Mouse (Mus musculus) MEL (cell line): ENCODE data around the gene Klhl5.

Source experiments
- CTCF ChIP-seq, 3 experiments: IDR thresholded peaks in 2 of 3; conservative IDR thresholded peaks in 1 of 3; 2 replicates each; pipeline ENCODE4 v1.5.1; 2011 to 2012; ENCODE audit warnings: low read length in 3 of 3, low read depth in 2 of 3, mild to moderate bottlenecking in 2 of 3, improper control_type of control experiment in 1 of 3, inconsistent platforms in 1 of 3, mixed read lengths in 1 of 3, moderate library complexity in 1 of 3; ENCODE audit not compliant: control insufficient read depth in 1 of 3, insufficient read depth in 1 of 3, poor library complexity in 1 of 3, severe bottlenecking in 1 of 3
- ELF1 ChIP-seq: IDR thresholded peaks from 2 replicates; pipeline ENCODE4 v1.6.1; 2014; ENCODE audit warnings: low read depth, mild to moderate bottlenecking, inconsistent platforms, low read length, improper control_type of control experiment, moderate library complexity
- EP300 ChIP-seq, 2 experiments: IDR thresholded peaks; 2 replicates each; pipeline ENCODE4 v1.6.1; 2011; ENCODE audit warnings: improper control_type of control experiment in 2 of 2, low read length in 2 of 2, low read depth in 1 of 2, mild to moderate bottlenecking in 1 of 2
- HCFC1 ChIP-seq: IDR thresholded peaks from 2 replicates; pipeline ENCODE4 v1.6.1; 2012; ENCODE audit warnings: low read depth, mild to moderate bottlenecking, inconsistent platforms, low read length, improper control_type of control experiment, moderate library complexity
- MXI1 ChIP-seq: IDR thresholded peaks from 2 replicates; pipeline ENCODE4 v1.6.1; 2011; ENCODE audit warnings: mild to moderate bottlenecking, low read depth, low read length, improper control_type of control experiment
- POLR2A ChIP-seq, 2 experiments: IDR thresholded peaks; 2 replicates each; pipeline ENCODE4 v1.6.1; 2011 to 2012; ENCODE audit warnings: low read length in 2 of 2, mild to moderate bottlenecking in 2 of 2, control low read depth in 1 of 2, improper control_type of control experiment in 1 of 2, low read depth in 1 of 2, moderate library complexity in 1 of 2; ENCODE audit not compliant: control insufficient read depth in 1 of 2, insufficient read depth in 1 of 2, poor library complexity in 1 of 2

GRCm38 (mm10) chr5:65101621-65102020, 5.7 kb upstream of the Klhl5 start:
- TF ChIP-seq EP300 (IDR thresholded peaks at IDR 0.05; ENCODE audit: low read depth in 1 of 2, low read length in 2 of 2) = no peak
- TF ChIP-seq ELF1 = no peak
- TF ChIP-seq POLR2A (IDR thresholded peaks at IDR 0.05; ENCODE audit: control insufficient read depth in 1 of 2, insufficient read depth in 1 of 2, low read depth in 1 of 2, low read length in 2 of 2, poor library complexity in 1 of 2) = no peak
- no peak for TF ChIP-seq HCFC1
- no peak for TF ChIP-seq CTCF (IDR thresholded peaks at IDR 0.05 in 2 of 3, conservative IDR thresholded peaks at IDR 0.05 in 1 of 3; ENCODE audit: control insufficient read depth in 1 of 3, insufficient read depth in 1 of 3, low read depth in 2 of 3, low read length in 3 of 3, poor library complexity in 1 of 3, severe bottlenecking in 1 of 3)
- TF ChIP-seq MXI1 = no peak
